Mouse (Mus musculus) heart, adult 2 months (tissue): ENCODE data around the gene Shroom3.

Experiments
- EP300 ChIP-seq: fragments of 200-500 bp; IDR thresholded peaks from 2 replicates; pipeline ENCODE4 v1.6.1; 2011; ENCODE audit warnings: low read depth, low read length, control low read depth; ENCODE audit not compliant: insufficient read depth
- POLR2A ChIP-seq: fragments of 200-500 bp; IDR thresholded peaks from 2 replicates; pipeline ENCODE4 v1.6.1; 2011; ENCODE audit warnings: mild to moderate bottlenecking, low read depth, low read length, control low read depth; ENCODE audit not compliant: insufficient read depth

GRCm38 (mm10) chr5:93000060-93000459 lies 316.8 kb downstream of the Shroom3 start:
- TF ChIP-seq POLR2A (no peak), EP300 (no peak)
